In the genomic region with DNA sequence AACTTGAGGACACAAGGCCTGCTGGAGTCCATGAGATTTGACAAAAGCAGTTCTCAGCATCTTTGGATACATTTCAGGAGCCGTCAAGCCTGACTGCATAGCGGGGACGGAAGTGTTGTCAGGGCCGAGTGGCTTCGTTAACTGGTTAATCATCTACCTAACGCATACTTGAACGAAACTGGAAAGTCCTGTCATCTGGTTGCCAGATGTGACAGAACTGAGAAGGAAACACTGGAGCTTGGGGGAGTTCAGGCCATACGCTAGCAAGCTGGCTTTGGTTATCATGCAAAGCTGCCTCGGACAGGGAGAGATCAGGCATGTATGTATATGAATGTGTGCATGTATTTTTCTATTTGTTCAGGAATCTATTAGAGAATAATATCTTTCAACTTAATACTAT, we compare ENCODE assay signal across 1 mouse cellular context.
TF ChIP-seq lines count a peak whose summit lies in the region.

No protein-coding gene starts in this region.

TF ChIP-seq in CH12.LX, 34 proteins besides CTCF, POLR2A, EP300 and RAD21:
- TF ChIP-seq IRF4 (IDR thresholded peaks at IDR 0.05; ENCODE audit: low read depth, low read length) (peak; percentile 51), UBTF (IDR thresholded peaks at IDR 0.05; ENCODE audit: low read depth, low read length) (no peak), ELF1 (IDR thresholded peaks at IDR 0.05; ENCODE audit: low read depth, low read length) (no peak), BHLHE40 (IDR thresholded peaks at IDR 0.05; ENCODE audit: low read depth, low read length) (0 out of 2 replicates have a peak, but pooled peaks have one; percentile 11), TCF12 (IDR thresholded peaks at IDR 0.05; ENCODE audit: low read depth, low read length) (peak; percentile 48; the same call in 1 of the 2 replicates), CHD1 (IDR thresholded peaks at IDR 0.05; ENCODE audit: low read depth, low read length) (no peak), SMC3 (IDR thresholded peaks at IDR 0.05; ENCODE audit: low read depth, low read length) (0 out of 2 replicates have a peak, but pooled peaks have one; percentile 3), MEF2A (IDR thresholded peaks at IDR 0.05; ENCODE audit: borderline replicate concordance, low read depth, low read length) (no peak), JUN (IDR thresholded peaks at IDR 0.05; ENCODE audit: insufficient read depth, low read depth, low read length) (0 out of 2 replicates have a peak, but pooled peaks have one; percentile 2), POLR2AphosphoS2 (IDR thresholded peaks at IDR 0.05; ENCODE audit: low read depth, low read length) (no peak), MYC (IDR thresholded peaks at IDR 0.05; ENCODE audit: low read depth, low read length) (no peak), RCOR1 (conservative IDR thresholded peaks at IDR 0.05; ENCODE audit: low read depth, low read length) (no peak), E2F4 (IDR thresholded peaks at IDR 0.05; ENCODE audit: insufficient replicate concordance, low read depth, low read length) (no peak), ETS1 (conservative IDR thresholded peaks at IDR 0.05; ENCODE audit: low read depth, low read length) (peak; percentile 88), ZNF384 (IDR thresholded peaks at IDR 0.05; ENCODE audit: low read depth, low read length) (no peak), ZC3H11A (IDR thresholded peaks at IDR 0.05; ENCODE audit: low read depth, low read length) (no peak), MAZ (IDR thresholded peaks at IDR 0.05; ENCODE audit: low read depth, low read length) (no peak), TBP (conservative IDR thresholded peaks at IDR 0.05; ENCODE audit: low read depth, low read length) (no peak)
